Mouse (Mus musculus): ENCODE measurements around the gene Tyk2.

The Tyk2 gene

GRCm38 (mm10) chr9:21062928-21063327 is 68.1 kb downstream of the Tyk2 start:
- DNase-seq (ENCODE audit: low read depth, low spot score) = no peak

All from WW6 (cell line).